Mouse (Mus musculus) cerebellum, postnatal 4 days (tissue): ENCODE measurements around the gene Foxp4.

ENCODE experiments used
- DNase-seq, 2 experiments: peaks; one replicate each; pipeline ENCODE4 v3.0.0; 2022; ENCODE audit warnings: low spot score in 2 of 2, mixed read lengths in 1 of 2

The Foxp4 gene

DNA sequence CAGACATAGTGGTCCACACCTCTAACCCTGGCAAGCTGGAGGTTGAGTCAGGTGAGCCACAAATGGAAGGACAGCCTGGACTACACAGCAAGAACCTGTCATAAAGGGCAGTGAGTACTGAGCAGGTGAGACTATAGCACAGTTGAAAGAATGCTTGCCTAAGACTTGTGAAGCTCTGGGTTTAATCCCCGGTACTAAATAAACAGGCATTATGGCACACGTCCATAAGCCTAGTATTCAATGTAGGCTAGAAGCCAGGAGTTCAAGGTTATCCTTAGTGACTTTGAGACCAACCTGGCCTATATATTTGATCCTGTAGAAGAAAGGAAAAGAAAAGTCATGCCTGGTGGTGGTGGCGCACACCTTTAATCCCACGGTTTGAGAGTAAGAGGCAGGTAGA, 12.1 kb upstream of the Foxp4 start:
- DNase-seq = no peak

DNA sequence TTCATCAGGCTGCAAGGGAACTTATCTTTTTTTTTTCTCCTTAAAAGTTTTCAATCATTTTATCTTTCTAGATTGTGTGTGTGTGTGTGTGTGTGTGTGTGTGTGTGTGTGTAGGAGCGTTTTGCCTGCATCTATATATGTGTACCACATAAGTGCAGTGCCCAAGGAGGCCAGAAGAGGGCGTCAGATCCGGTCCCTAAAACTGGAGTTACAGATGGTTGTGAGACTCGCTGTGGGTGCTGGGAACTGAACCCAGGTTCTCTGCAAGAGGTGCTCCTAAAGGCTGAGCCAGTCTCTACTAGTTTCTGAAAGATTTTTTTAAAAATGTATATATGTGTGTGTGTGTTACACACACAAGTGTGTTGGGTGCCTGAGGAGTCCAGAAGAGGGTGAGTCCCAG, 5.0 kb upstream of the Foxp4 start:
- no peak for DNase-seq

DNA sequence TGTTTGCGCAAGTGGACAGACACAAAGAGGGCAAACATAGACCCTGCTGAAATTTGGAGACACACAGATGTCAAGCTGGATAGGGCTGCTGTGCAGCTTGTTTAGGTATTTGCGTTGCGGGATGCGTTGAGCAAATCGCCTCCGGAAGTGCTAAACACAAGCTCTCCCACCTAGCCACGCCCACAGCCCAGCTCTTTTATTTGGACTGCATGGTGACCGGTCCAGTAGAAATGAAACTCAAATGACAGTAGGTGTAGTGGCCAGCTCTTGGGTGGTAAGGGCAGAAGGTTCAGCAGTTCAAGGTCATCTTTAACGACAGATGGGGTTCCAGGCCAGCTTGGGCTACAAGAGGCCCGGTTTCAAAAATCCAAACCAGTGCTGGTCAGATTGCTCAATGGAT, 1.5 kb upstream of the Foxp4 start:
- no peak for DNase-seq

DNA sequence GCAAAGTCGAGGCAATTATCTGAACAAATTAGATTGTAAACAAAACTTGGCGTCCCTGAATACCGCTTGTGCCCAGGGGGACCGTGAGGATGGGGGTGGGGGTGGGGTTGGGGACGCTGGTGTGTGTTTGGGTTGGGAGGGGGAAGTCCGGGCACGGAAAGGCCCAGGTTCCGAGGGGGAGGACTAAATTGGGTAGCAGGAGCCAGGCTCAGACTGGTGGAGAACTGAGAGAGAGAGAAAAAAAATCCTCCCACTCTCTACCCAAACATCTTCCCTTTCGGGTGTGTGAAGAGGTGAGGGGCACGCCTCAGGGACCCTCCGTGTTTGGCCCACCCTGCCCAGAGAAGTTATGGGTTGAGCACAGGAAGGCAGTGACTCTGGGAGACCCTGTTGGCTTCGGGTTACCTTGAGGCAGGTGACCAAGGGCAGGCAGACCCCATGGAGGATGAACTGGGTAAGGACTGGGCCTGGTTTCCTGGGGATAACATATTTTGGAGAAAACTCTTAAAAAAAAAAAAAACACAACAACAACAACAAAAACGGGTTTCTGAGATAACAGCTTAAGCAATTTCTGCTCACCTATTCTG, 988 bp upstream of the Foxp4 start:
- no peak for DNase-seq

DNA sequence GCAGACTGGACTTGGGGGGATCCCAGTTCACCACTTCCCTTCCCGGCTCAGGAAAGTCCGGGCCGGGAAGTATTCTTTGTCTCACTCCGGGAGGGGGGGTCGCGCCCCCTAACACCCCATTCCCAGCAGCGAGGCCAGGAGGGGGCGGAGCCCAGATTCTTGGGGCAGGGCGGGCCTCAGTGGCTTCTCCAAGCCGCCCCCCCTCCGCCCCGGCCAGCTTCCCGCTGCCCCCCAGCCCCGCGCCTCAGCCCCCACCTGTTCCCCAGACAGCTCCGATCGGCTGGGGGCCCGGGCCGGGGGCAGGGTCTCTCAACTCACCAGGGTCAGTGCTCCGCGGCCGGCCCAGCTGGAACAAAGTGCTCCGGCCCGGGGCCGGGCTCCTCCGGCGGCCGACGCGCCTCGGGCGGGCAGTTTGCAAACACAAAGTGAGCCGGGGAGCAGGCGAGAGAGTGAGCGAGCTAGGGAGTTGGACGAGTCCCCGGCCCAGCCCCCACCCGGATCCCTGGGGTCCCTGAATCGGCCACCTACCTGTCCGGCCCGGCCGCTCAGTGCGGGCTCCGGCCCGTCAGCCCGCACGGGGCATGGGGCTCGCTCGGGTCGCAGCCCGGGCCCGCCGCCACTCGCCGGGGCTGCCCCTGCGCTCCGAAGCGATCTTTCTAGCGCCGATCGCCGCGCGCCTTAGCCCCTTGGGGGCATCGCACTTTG, 615 bp downstream of the Foxp4 start:
- peak in 1 of 2 experiments; percentile 46 for DNase-seq

DNA sequence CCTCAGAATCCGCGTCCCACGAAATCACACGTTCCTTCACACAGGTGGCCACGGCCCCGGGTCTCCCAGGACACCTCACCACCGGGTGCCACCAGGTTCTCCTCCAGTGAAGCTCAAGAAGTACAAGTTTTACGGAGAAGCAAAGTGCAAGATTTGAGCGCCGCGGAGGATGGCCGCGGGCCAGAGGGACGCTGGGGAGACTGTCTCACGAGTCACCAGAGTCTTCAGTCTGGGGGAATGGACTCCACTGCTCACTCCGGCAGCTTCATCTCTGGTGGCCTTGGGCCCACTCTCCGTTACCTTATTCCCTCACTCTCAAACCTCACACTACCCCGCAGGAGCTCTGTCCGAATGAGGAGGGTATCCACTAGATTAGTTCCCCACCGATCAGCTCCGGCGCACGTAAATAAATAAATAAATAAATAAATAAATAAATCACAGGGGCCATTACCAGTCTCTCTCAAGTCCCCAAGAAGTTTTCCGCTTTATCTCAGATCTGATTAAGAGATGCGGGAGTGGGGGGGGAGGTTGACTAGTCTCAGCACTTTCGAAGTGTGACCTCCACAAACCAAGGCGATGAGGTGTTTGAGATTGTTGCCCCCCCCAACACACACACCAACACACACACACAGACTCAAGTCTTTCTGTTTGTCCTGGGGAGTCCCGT, 1.3 kb downstream of the Foxp4 start:
- peak in 1 of 2 experiments; percentile 29 for DNase-seq

DNA sequence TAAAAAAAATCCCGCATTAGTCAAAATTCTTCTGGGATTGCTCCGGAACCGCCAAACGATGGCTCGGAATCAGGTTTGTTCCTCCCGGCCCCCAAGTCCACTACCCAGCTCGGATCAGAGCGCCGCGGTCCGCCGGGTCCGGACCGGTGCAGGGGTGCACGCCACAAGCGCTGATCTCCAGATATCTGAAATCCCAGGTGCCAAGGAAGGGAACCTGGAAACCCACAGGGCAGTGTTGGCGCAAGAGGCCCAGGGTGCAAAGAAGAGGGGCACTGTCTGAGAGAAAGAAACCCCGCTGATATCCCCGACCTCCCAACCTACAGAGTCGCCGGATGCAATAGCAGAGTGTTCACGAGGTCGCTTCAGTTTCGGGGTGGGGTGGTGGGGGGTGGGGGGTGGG, 1.9 kb downstream of the Foxp4 start:
- no peak for DNase-seq

DNA sequence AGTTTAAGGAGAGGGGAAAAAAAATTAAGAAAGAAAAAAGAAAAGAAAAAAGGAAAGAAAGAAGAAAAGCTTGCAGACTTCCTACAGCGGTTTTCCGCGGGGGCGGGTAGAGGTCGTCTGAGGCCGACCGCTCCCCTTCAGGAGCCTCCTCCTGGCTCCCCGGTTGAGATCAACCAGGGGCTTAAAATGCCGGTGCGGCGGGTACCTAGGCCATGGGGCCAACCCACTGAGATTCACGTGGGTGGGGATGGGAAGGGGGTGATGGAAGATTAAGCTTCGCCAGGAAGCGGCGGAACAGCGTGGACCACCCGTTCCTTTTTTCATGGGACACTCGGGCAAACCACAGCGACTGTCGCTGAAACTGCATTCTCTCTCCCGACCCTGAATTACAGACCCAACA, 2.3 kb downstream of the Foxp4 start:
- no peak for DNase-seq

DNA sequence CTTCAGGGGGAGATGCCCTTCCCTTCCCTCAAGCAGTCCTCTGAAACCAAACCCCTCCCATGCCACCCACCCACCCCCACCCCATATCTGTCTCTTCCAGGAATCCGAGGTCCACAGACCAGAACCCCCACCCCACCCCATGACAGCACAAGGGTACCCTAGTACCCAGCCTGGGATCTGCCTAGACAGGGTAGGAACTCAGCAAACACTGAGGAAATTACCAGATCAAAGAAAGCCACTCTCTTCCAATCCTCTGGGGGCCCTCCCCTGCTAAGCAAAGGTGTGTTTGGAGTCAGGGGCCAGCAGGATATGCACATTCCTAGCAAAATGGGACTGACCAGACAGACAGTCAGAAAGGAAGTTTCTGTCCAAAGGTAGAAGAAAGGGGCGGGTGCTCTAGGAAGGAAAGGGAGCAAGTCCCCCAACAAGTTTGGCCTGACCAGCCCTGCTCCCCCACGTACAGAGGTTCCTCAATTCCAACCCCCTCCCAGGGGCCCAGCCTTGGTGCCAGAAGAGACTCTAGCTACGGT, 3.2 kb downstream of the Foxp4 start:
- no peak for DNase-seq

DNA sequence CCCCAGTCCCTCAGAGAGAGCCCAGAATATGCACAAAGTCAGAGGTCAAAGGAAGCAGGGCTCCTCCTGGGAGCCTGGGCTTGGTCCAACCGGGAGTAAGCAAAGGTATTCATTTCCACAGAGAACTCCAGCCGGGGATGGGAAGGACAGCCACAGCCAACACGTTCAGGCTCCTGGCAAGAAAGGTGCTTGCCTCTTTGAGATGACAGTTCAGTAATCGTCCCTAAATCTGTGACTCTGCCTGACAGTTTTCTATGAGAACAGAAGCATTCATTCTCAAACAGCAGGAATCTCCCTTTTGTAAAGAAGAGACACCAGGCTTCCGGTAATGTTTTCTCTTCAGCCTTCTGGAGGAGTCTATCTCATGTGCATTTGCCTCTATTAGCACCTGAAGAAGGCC, 4.6 kb downstream of the Foxp4 start:
- DNase-seq = no peak

DNA sequence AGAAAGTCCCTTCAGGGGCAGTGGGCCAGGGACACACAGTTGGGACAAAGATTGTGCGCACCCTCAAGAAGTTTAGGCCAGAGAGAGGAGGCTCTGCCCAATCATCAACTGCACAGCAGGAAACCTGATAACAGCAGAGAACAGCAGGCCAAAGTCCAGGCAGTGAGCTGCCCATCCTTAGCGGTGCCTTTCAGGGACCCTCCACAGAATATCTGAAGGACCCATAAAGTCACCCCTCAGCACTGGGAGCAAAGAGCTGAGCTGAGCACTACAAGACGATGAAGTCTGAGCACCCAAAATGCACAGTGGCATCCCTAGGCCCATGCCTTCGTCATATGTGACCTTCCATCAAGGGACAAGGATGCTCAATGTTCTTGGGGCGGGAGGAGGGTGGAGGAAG, 6.5 kb downstream of the Foxp4 start:
- no peak for DNase-seq

DNA sequence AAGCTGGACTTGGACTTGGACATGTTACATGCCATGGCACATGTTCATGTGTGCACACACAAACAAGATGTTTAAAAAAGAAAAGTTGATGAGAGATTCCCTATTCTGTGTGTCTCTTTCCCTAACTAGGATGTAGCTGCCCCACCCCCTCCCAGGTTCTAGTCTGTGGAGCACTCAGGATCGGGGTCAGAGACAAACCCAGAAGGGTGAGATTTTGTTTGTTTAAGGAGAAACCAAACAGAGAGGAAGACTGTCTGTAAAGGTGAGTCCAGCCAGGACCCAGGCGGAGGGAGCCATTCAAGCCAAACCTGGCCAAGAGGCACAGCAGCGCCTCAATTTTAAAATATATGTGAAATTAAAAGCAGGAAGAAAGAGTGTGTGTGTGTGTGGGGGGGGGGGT, 7.2 kb downstream of the Foxp4 start:
- DNase-seq = no peak

DNA sequence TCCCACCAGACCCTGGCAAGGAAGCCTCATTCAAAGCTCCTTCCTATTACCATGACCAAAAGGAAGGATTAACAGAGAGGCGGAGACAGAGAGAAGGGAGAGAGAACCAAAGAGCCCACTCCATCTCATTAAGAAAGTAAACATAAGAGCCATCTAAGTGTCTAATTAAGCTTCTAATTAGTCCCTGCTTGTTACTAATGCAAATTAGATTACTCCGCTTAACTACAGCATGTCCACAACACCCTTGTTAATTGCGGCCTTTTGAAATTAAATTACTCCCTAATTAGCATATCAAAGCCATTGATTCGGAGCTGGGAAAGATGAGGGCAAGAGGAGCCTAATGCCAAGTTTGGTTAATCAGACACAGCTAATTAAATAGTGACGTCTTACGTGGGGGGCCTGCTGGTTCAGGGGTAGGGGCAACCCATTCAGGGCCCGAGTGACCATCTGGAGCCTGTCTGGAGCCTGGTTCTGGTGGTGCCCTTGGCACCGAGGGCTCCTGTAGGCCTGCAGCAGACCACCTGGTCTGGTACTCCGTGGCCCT, 9.7 kb downstream of the Foxp4 start:
- DNase-seq = no peak

DNA sequence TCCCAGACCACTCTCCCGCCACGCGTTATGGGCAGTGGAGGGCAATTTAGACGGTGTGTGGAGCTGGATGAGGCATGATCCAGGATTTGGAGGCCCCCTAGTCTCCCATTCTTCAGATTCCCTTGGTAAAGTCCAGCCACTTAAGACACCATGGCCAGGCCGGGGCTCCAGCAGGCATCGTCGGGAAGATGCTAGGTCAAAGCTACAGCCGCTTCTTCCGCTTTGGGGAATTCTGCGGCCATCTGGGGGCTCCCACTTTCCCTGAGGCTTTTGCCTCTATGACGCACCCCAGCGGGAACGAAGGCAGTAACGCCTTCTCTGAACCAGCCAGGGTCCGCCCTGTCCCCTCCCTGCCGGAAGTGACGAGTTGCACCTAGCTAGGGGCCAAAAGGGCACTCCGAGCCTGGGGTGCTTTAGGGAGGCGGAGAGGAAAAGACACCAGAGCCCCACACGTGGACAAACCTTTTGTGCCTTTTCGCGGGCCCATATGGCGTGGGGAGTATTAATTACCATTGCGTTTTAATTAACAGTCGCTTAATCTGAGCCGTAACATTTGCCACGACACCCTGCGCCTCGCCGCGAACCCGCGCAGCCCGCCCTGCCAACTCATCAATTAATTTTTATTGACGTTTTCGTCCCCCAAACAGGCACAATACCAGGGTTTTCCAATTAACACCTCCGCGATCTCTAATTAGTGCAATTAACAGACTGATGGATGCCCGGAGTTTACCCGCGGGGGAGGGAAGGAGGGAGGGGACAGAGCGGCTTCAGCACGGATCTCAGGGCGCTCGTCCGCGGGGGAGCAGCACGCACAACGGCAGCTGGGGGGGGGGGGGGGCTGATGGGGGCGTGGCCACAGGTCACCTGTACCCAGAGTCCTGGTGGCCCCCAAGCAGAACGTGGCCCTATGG, 15.1 kb downstream of the Foxp4 start:
- DNase-seq = no peak

DNA sequence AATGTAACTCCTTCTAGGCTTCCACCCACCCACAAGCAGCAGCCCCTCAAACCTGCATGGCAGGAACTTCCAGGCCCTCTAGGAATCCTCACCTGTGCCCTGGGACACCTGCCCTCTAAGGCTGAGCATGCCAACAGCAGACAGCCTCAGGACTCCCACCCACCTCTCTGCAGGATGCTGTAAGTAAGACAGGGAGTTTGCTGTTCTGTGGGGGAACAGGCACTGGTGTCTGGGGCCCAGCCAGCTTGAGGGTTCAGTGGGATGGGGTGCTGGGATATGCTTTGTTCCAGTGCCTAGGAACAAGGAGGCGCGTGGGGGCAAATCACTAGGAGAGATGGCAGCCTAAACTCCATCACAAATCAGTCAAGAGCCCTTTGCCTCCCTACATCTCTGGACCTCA, 16.4 kb downstream of the Foxp4 start:
- DNase-seq = no peak

DNA sequence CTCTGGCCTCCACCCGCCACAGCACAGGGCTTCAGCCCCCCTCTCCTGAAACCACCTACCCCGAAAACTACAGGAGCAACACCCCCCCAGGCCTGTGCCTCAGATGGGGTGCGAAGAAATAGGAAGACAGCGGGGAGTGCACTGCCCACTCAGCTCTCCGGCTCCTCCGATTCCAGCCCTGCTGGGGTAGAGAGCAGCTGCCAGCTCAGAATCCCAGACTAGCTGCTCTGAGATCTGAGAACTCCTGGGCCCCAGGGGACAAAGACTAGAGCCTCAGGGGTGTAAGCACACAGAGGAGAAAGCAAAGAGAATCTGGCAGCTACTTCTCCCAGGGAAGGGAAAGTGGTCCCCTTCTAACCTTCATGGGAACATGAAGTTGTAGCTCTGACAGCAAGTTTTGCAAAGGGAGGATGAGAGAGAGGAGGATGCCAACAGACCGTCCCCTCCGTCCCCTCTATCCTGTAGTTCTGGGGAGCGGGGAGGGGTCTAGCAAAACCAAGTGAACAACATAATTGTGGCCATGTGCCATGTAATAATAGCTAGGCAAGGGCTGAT, 17.0 kb downstream of the Foxp4 start:
- no peak for DNase-seq

DNA sequence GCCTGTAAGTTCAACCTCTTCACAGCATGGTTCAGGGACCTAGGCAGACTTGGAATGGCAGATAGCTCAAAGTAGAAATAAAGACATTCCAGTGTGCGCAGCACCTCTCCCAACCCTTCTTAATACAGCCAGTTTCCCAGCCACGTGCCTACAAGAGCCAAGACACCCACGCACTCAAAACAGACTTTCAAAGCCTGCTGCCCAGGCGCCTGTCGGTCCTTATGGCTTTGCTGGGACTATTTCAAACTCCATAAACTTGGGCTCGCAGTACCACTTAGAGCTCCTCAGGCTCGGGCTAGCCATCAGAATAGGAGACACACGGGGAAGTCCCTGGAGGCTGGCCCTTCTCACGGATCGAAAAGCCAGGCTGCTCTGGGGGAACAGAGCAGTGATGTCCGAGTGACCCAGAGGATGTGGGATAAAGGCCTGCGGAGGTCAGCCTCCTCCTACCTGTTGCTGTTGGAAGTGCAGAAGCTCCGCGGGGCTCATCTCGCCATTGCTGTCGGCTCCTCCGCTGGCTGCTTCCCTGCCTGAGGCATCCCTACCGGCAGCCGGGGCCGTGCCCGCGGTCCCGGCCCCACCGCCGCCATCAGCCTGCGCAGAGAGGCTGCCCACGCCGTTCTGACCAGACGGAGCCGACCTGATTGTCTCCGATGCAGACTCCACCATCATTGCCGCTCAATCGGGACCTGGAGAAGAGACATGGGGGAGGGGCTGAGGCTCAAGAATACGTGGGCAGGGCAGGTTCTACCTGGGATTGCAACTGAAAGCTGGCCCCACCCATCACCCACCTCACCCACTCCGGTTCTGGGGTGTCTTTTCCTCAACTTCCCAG, 20.4 kb downstream of the Foxp4 start:
- no peak for DNase-seq

DNA sequence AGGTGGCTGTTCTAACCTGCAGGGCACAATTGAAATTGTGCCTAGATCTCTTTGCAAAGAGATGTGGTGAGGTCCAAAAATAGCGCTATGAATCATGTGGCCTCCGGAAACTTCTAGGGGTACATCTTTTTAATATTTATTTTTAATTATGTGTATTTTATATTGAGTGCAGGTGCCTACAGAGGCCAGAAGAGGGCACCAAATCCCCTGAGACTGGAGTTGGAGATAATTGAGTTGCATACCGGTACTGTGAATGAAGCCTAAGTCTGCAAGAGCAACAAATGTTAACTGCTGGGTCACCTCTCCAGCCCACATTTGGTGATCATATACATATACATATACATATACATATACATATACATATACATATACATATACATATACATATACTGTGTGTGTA, 22.7 kb downstream of the Foxp4 start:
- no peak for DNase-seq

DNA sequence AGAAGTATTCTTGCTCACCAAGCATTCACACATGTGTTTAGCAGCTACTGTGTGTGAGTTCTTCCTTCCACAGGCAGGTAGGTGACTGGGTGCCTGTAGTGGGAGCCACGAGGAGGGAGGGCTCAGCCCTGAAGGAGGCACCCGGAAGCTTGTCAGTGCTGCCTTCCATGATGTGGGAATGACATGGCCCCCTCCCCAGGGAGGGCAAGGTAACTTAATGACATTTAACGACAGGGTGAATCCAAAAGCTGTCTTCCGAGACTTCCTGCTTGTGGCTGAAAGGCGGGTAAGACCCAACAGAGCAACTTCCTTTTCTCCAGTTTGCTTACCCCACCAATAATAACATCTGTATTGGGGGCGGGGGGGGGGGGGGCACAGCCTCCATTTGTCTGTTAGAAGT, 23.7 kb downstream of the Foxp4 start:
- DNase-seq = no peak

DNA sequence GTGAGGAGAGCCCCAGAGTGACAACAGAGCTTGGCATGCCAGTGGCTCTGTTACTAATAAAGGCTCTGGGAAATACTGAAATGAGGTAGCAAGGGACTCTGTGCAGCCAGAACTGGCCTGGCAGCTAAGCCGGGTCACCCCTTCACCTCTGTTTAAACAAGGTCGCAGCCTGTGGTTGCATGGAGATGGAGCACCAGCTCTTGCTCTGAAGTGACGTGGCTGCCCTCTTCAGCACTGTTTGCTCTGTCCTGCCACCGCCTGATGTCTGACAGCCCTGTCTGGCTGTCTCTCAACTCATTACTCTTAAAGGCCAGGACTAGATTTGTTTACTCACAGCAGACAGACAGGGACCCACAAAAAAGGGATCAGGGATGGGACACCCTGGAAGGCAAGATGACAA, 25.3 kb downstream of the Foxp4 start:
- DNase-seq = no peak
